Mouse (Mus musculus) intestine, postnatal 0 days (tissue): Measurements from ENCODE around the gene Tsen2. TPM values are rescaled to one million over a fixed set of nuclear protein-coding genes. Genes with fewer than 3 reads are reported as not detected.

Experiments
- ATAC-seq: fragments of 200-750 bp; cut with Nextera tagmentation; 2 replicates; pipeline ENCODE4 v1.8.0; 2017; ENCODE audit warnings: mild to moderate bottlenecking, moderate TSS enrichment, moderate library complexity
- H3K27ac ChIP-seq: fragments of 300-500 bp; sonication (generic); 2 replicates; pipeline ENCODE4 v1.5.1; 2014; ENCODE audit warnings: mild to moderate bottlenecking, low read depth, low read length, moderate library complexity
- H3K27me3 ChIP-seq: fragments of 300-500 bp; sonication (generic); replicated peaks from 2 replicates; pipeline ENCODE4 v1.6.1; 2014; ENCODE audit warnings: low read length, mixed read lengths; ENCODE audit not compliant: control insufficient read depth, insufficient read depth
- H3K36me3 ChIP-seq: fragments of 300-500 bp; sonication (generic); 2 replicates; pipeline ENCODE4 v1.6.1; 2014; ENCODE audit warnings: mild to moderate bottlenecking, moderate library complexity; ENCODE audit not compliant: control insufficient read depth, insufficient read depth
- H3K4me1 ChIP-seq: fragments of 300-500 bp; sonication (generic); replicated peaks from 2 replicates; pipeline ENCODE4 v1.6.1; 2014; ENCODE audit warnings: antibody characterized with exemption, low read length, mixed read lengths; ENCODE audit not compliant: control insufficient read depth, insufficient read depth
- H3K4me2 ChIP-seq: fragments of 300-500 bp; sonication (generic); replicated peaks from 2 replicates; pipeline ENCODE4 v1.6.1; 2014; ENCODE audit warnings: low read depth, mild to moderate bottlenecking, moderate library complexity
- H3K4me3 ChIP-seq: fragments of 300-500 bp; sonication (generic); 2 replicates; pipeline ENCODE4 v1.5.1; 2014; ENCODE audit warnings: low read depth, low read length
- H3K9ac ChIP-seq: fragments of 300-500 bp; sonication (generic); 2 replicates; pipeline ENCODE4 v1.6.1; 2014; ENCODE audit warnings: mild to moderate bottlenecking, low read depth, low read length
- H3K9me3 ChIP-seq: fragments of 300-500 bp; sonication (generic); 2 replicates; pipeline ENCODE4 v1.6.1; 2016; ENCODE audit warnings: mixed run types; ENCODE audit not compliant: control insufficient read depth
- CTCF ChIP-seq: sonication (generic); IDR thresholded peaks from 2 replicates; pipeline ENCODE4 v1.5.1; 2016; ENCODE audit warnings: low read depth, mild to moderate bottlenecking, control low read depth, antibody characterized with exemption, moderate library complexity
- WGBS: fragments of 180-500 bp; shearing (Covaris S2); extraction: QIAGEN DNeasy Blood & Tissue Kit; methylation state at CpG from one replicate; pipeline ENCODE4 v1.1.7; 2014; 5-methylcytosine and 5-hydroxymethylcytosine counted together
- polyA plus RNA-seq: library from polyadenylated mRNA; unstranded; fragments of >200 nt; fragmentation: Nextera tagmentation; extraction: Ambion mirVana; gene quantifications from 2 replicates; pipeline ENCODE4 v1.2.1, GENCODE M21; 2015

Tsen2 gene
- polyA plus RNA-seq, 1 experiment from 2014 or later, result 6.3 TPM

- no peak for ATAC-seq
- Histone ChIP-seq H3K9ac (no peak overlapping the region), H3K4me1 (no peaks in the 10 kb centered on the region), H3K4me3 (peak overlapping the region; percentile 86), H3K27me3 (no peaks in the 10 kb centered on the region), H3K27ac (no peak overlapping the region), H3K9me3 (no peaks in the 10 kb centered on the region), H3K36me3 (0 out of 2 replicates have a peak, but pooled peaks cover 5% of the 10 kb centered on the region), H3K4me2 (peak overlapping the region; percentile 67)
- TF ChIP-seq CTCF, result peak; percentile 43; the same call in 1 of the 2 replicates
- WGBS, result 64% methylated on average over 4 of the region's 4 CpGs
These were observed 56.9 kb downstream of the Tsen2 start for GRCm38 (mm10) chr6:115601322-115601714.

GRCm38 (mm10) chr6:115601715-115602523, 57.5 kb downstream of the Tsen2 start, which contains the start of gene Mkrn2:
TSS of gene Mkrn2 (plus strand) at chr6:115601902.
- no peak for TF ChIP-seq CTCF
- no peaks in the 10 kb centered on the region for H3K4me1 ChIP-seq
- peak; percentile 95 for ATAC-seq
- under 1% methylated on average over 58 of the region's 61 CpGs for WGBS
- H3K4me2 ChIP-seq, result peak within 1 kb of the TSS; percentile 67
- H3K4me3 ChIP-seq, result peak within 1 kb of the TSS; percentile 86
- 0 out of 2 replicates have a peak, but pooled peaks cover 5% of the 10 kb centered on the region for H3K36me3 ChIP-seq
- peak within 1 kb of the TSS; percentile 75 for H3K9ac ChIP-seq
- no peaks in the 10 kb centered on the region for H3K9me3 ChIP-seq
- peak within 1 kb of the TSS; percentile 46 for H3K27ac ChIP-seq
- no peaks in the 10 kb centered on the region for H3K27me3 ChIP-seq

- H3K4me3 ChIP-seq, result no peak overlapping the region
- peaks cover 22% of the 10 kb centered on the region for H3K36me3 ChIP-seq
- no peaks in the 10 kb centered on the region for H3K27me3 ChIP-seq
- no peak overlapping the region for H3K27ac ChIP-seq
- no peaks in the 10 kb centered on the region for H3K9me3 ChIP-seq
- H3K9ac ChIP-seq, result no peak overlapping the region
- no peak for ATAC-seq
- no peak for TF ChIP-seq CTCF
- H3K4me2 ChIP-seq, result no peak overlapping the region
- 85% methylated on average over 1 of the region's 1 CpGs for WGBS
- no peaks in the 10 kb centered on the region for H3K4me1 ChIP-seq
These were observed 62.0 kb downstream of the Tsen2 start for GRCm38 (mm10) chr6:115606461-115606860.

GRCm38 (mm10) chr6:115607429-115607828, 63.0 kb downstream of the Tsen2 start:
- Histone ChIP-seq H3K27ac (no peak overlapping the region), H3K9ac (no peak overlapping the region), H3K4me1 (no peaks in the 10 kb centered on the region), H3K9me3 (no peaks in the 10 kb centered on the region), H3K27me3 (no peaks in the 10 kb centered on the region), H3K4me3 (no peak overlapping the region), H3K4me2 (no peak overlapping the region), H3K36me3 (peaks cover 31% of the 10 kb centered on the region)
- 78% methylated on average over 4 of the region's 4 CpGs for WGBS
- no peak for TF ChIP-seq CTCF
- no peak for ATAC-seq

- Histone ChIP-seq H3K4me3 (no peak overlapping the region), H3K9me3 (no peaks in the 10 kb centered on the region), H3K4me2 (no peak overlapping the region), H3K9ac (no peak overlapping the region), H3K27me3 (no peaks in the 10 kb centered on the region), H3K27ac (no peak overlapping the region), H3K36me3 (peaks cover 42% of the 10 kb centered on the region), H3K4me1 (no peaks in the 10 kb centered on the region)
- no peak for ATAC-seq
- 73% methylated on average over 3 of the region's 3 CpGs for WGBS
- peak; percentile 73 for TF ChIP-seq CTCF
These were observed 64.7 kb downstream of the Tsen2 start for GRCm38 (mm10) chr6:115609121-115609520.

- Histone ChIP-seq H3K36me3 (peaks cover 52% of the 10 kb centered on the region), H3K9me3 (no peaks in the 10 kb centered on the region), H3K4me2 (no peak overlapping the region), H3K4me1 (no peaks in the 10 kb centered on the region), H3K9ac (no peak overlapping the region), H3K27me3 (no peaks in the 10 kb centered on the region), H3K4me3 (no peak overlapping the region), H3K27ac (no peak overlapping the region)
- ATAC-seq, result no peak
- TF ChIP-seq CTCF, result no peak
- WGBS, result 96% methylated on average over 5 of the region's 5 CpGs
These were observed 65.8 kb downstream of the Tsen2 start for GRCm38 (mm10) chr6:115610301-115610700.
